In genomic region chr2:53047031-53047430, GRCm38 (mm10) we compare ENCODE assay signal across 27 mouse cellular contexts.
A peak's percentile ranks its signal among the peaks of the same experiment; 100 is the strongest.
DNase-seq lines count a peak whose midpoint lies in the region; ATAC-seq and TF ChIP-seq lines count a peak whose summit lies in the region.
"Had no signal": no experiment of that assay in that cellular context is flagged by ENCODE, and none has a peak within 500 bp of the region (broad histone marks: within the 10 kb centered on the region; RNA-seq: fewer than 3 reads in every experiment).

No protein-coding gene starts in this region.

- H3K27ac ChIP-seq in embryonic facial prominence, embryonic 14.5 days (replicated peaks; ENCODE audit: low read depth, low read length), result 0 out of 2 replicates have a peak overlapping the region, but pooled peaks have one; percentile 8
- H3K27ac ChIP-seq in embryonic facial prominence, embryonic 10.5 days (replicated peaks), result no peak overlapping the region
- H3K27ac ChIP-seq in lung, embryonic 15.5 days, result no peak overlapping the region
- H3K27ac ChIP-seq in neural tube, embryonic 14.5 days (ENCODE audit: low read depth, low read length), result no peak overlapping the region
- no peak overlapping the region for H3K27ac ChIP-seq in heart, adult 2 months
- H3K27ac ChIP-seq: forebrain, embryonic 12.5 days; heart, embryonic 10.5 days; heart, embryonic 13.5 days; hindbrain, embryonic 14.5 days; hindbrain, postnatal 0 days had no signal

- H3K9me3 ChIP-seq in embryonic facial prominence, embryonic 14.5 days (ENCODE audit: control insufficient read depth, low read length), result no peaks in the 10 kb centered on the region
- no peaks in the 10 kb centered on the region for H3K9me3 ChIP-seq in embryonic facial prominence, embryonic 10.5 days
- no peaks in the 10 kb centered on the region for H3K9me3 ChIP-seq in lung, embryonic 15.5 days
- H3K9me3 ChIP-seq in neural tube, embryonic 14.5 days (ENCODE audit: control insufficient read depth, low read length), result no peaks in the 10 kb centered on the region
- H3K9me3 ChIP-seq: forebrain, embryonic 12.5 days; heart, embryonic 10.5 days; heart, embryonic 13.5 days had no signal

- no peak for ATAC-seq in embryonic facial prominence, embryonic 14.5 days (ENCODE audit: low read depth)
- ATAC-seq in lung, embryonic 15.5 days (ENCODE audit: borderline replicate concordance, extremely low read depth, low FRiP score, low TSS enrichment), result peak; percentile 62; the same call in 1 of the 2 replicates
- ATAC-seq in neural tube, embryonic 14.5 days (ENCODE audit: low read depth), result 0 out of 2 replicates have a peak, but pooled peaks have one; percentile 31
- ATAC-seq: activated CD4-positive, CD25-positive, alpha-beta regulatory T cell, adult 4 months; hindbrain, postnatal 0 days had no signal

- H3K27me3 ChIP-seq in embryonic facial prominence, embryonic 14.5 days (replicated peaks; ENCODE audit: control insufficient read depth, insufficient read depth, low read length), result no peaks in the 10 kb centered on the region
- H3K27me3 ChIP-seq in embryonic facial prominence, embryonic 10.5 days (replicated peaks; ENCODE audit: low read depth, poor library complexity, severe bottlenecking), result no peaks in the 10 kb centered on the region
- H3K27me3 ChIP-seq in lung, embryonic 15.5 days, result no peaks in the 10 kb centered on the region
- H3K27me3 ChIP-seq in neural tube, embryonic 14.5 days (ENCODE audit: control insufficient read depth, insufficient read depth, low read length), result no peaks in the 10 kb centered on the region
- H3K27me3 ChIP-seq in heart, adult 2 months (ENCODE audit: control insufficient read depth, insufficient read depth, low read length), result no peaks in the 10 kb centered on the region
- H3K27me3 ChIP-seq: forebrain, embryonic 12.5 days; heart, embryonic 13.5 days had no signal

- no peak overlapping the region for H3K4me3 ChIP-seq in embryonic facial prominence, embryonic 14.5 days (ENCODE audit: low read depth, low read length)
- H3K4me3 ChIP-seq in embryonic facial prominence, embryonic 10.5 days, result no peak overlapping the region
- no peak overlapping the region for H3K4me3 ChIP-seq in lung, embryonic 15.5 days
- H3K4me3 ChIP-seq in neural tube, embryonic 14.5 days (ENCODE audit: low read depth, low read length), result no peak overlapping the region
- no peak overlapping the region for H3K4me3 ChIP-seq in heart, adult 2 months
- H3K4me3 ChIP-seq: erythroblast, embryonic 14.5 days; forebrain, embryonic 12.5 days; heart, embryonic 10.5 days; heart, embryonic 13.5 days had no signal

- peaks cover 8% of the 10 kb centered on the region; the same call in 1 of the 2 replicates for H3K36me3 ChIP-seq in embryonic facial prominence, embryonic 14.5 days (ENCODE audit: control insufficient read depth, insufficient read depth, low read length)
- H3K36me3 ChIP-seq in embryonic facial prominence, embryonic 10.5 days (replicated peaks), result peaks cover 31% of the 10 kb centered on the region
- no peaks in the 10 kb centered on the region for H3K36me3 ChIP-seq in lung, embryonic 15.5 days
- H3K36me3 ChIP-seq in neural tube, embryonic 14.5 days (ENCODE audit: control insufficient read depth, insufficient read depth, low read length), result no peaks in the 10 kb centered on the region
- peaks cover 4% of the 10 kb centered on the region for H3K36me3 ChIP-seq in heart, adult 2 months (ENCODE audit: control insufficient read depth, insufficient read depth, low read length)
- H3K36me3 ChIP-seq: heart, embryonic 10.5 days; heart, embryonic 13.5 days had no signal

- TF ChIP-seq CTCF in heart, adult 2 months (IDR thresholded peaks at IDR 0.05), result no peak

- TF ChIP-seq EP300 in heart, adult 2 months (IDR thresholded peaks at IDR 0.05; ENCODE audit: insufficient read depth, low read depth, low read length), result no peak

- H3K79me2 ChIP-seq in heart, adult 2 months (replicated peaks; ENCODE audit: control insufficient read depth, insufficient read depth, low read length), result no peaks in the 10 kb centered on the region

- no peak for TF ChIP-seq POLR2A in heart, adult 2 months (IDR thresholded peaks at IDR 0.05; ENCODE audit: insufficient read depth, low read depth, low read length)

- no peak overlapping the region for H3K4me2 ChIP-seq in embryonic facial prominence, embryonic 14.5 days (ENCODE audit: low read depth, low read length)
- H3K4me2 ChIP-seq in lung, embryonic 15.5 days, result no peak overlapping the region
- H3K4me2 ChIP-seq in neural tube, embryonic 14.5 days (ENCODE audit: low read depth, low read length), result no peak overlapping the region
- H3K4me2 ChIP-seq: forebrain, embryonic 12.5 days; heart, embryonic 13.5 days; hindbrain, embryonic 14.5 days had no signal

- WGBS in embryonic facial prominence, embryonic 14.5 days, result 54% methylated on average over 6 of the region's 6 CpGs
- 75% methylated on average over 6 of the region's 6 CpGs for WGBS in embryonic facial prominence, embryonic 10.5 days
- 56% methylated on average over 6 of the region's 6 CpGs for WGBS in lung, embryonic 15.5 days
- 68% methylated on average over 6 of the region's 6 CpGs for WGBS in neural tube, embryonic 14.5 days
- 80% methylated on average over 6 of the region's 6 CpGs for WGBS in heart, adult 2 months

- peaks cover 32% of the 10 kb centered on the region for H3K4me1 ChIP-seq in embryonic facial prominence, embryonic 14.5 days (ENCODE audit: control insufficient read depth, insufficient read depth, low read length)
- H3K4me1 ChIP-seq in embryonic facial prominence, embryonic 10.5 days, result no peaks in the 10 kb centered on the region
- no peaks in the 10 kb centered on the region for H3K4me1 ChIP-seq in lung, embryonic 15.5 days
- H3K4me1 ChIP-seq in neural tube, embryonic 14.5 days (ENCODE audit: control insufficient read depth, insufficient read depth, low read length), result 0 out of 2 replicates have a peak, but pooled peaks cover 5% of the 10 kb centered on the region
- H3K4me1 ChIP-seq in heart, adult 2 months (ENCODE audit: control insufficient read depth, insufficient read depth, low read length), result no peaks in the 10 kb centered on the region
- H3K4me1 ChIP-seq: forebrain, embryonic 12.5 days; heart, embryonic 10.5 days had no signal

- DNase-seq in embryonic facial prominence, embryonic 14.5 days (ENCODE audit: low spot score), result no peak
- no peak for DNase-seq in embryonic facial prominence, embryonic 10.5 days (ENCODE audit: low spot score)
- no peak for DNase-seq in lung, postnatal 25 days (ENCODE audit: low spot score)
- no peak for DNase-seq in neural tube, embryonic 10.5 days (ENCODE audit: extremely low spot score, low spot score)
- no peak for DNase-seq in thymus, adult 18-20 months
- DNase-seq in heart, adult 2 months, result no peak
- DNase-seq: adrenal gland, adult 8-10 months; adrenal gland, postnatal 25 days; cerebellum, adult 11-12 months; cerebellum, adult 8-10 months; cerebellum, postnatal 10 days; cerebellum, postnatal 36 days; embryo, embryonic 11 days; gastrocnemius, postnatal 25 days; heart, adult 18-20 months; heart, postnatal 14 days; heart, postnatal 4 days had no signal

- H3K9ac ChIP-seq in embryonic facial prominence, embryonic 14.5 days (ENCODE audit: low read depth, low read length), result no peak overlapping the region
- no peak overlapping the region for H3K9ac ChIP-seq in lung, embryonic 15.5 days
- no peak overlapping the region for H3K9ac ChIP-seq in neural tube, embryonic 14.5 days (replicated peaks; ENCODE audit: low read depth, low read length)
- no peak overlapping the region for H3K9ac ChIP-seq in heart, adult 2 months (ENCODE audit: low read depth, low read length)
- H3K9ac ChIP-seq: forebrain, embryonic 12.5 days; forebrain, postnatal 0 days; heart, embryonic 13.5 days; hindbrain, embryonic 14.5 days had no signal

- intact Hi-C loops in heart, adult 2 months (cut with DNase I), result no loop called here
